Mouse (Mus musculus) testis, postnatal 10 days (tissue): ENCODE results near the gene Vps33b.
"Not testable (repeated sequence)": the region's sequence is repeated elsewhere in the genome, so short reads cannot be mapped to it uniquely, and the experiment has no call there.

Source experiments
- DNase-seq: peaks from one replicate; pipeline ENCODE4 v3.0.0; 2021; ENCODE audit warnings: low spot score

The Vps33b gene

DNA sequence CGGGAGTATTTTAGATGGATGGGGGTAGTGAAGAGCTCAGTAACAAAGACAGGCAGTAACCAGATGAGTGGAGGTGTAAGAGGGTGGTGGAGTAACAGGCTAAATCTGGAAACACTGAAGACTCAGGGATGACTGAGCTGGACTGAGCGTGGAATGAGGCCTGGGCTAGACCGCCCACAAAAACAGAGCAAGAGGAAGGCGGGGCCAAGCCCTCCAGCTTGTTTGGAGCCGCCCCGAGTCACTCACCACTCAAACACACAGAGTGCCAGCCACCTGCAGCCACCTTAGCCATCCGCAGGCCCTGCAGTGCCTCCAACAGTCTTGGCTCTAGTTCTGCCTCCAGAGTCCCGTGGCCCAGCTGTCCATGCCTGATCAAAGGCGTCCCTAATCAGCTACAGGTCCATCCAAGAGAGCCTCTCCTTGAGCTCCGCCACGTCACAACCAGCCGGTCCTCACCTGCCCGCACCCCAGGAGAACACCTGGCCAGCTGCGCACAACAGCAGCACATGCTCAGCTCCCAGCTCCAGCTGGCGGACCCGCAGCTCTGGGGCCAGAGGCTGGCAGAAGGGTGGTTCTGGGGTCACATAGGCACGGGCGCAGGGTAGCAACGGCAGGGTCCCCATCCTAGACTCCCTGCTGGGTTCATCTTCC lies 50.5 kb downstream of the Vps33b start:
- DNase-seq: no peak

DNA sequence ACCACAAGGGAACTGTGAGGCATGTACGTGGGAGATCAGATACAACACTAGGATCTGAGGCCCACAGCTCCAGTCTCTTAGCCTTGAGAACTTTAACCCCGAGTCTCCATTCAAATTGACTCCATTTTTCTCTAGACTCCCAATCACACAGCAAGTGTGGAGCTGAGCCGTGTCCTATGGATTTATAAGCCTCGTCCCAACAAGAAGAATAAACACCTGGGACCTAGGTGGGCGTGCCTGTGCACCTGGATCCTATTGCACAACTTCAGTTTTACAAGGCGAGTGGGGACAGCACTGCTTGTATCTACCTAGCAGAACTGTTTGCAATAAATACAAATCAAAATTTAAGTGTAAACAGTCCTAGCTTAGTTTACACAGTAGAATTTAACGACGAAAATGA lies 53.9 kb downstream of the Vps33b start:
- no peak for DNase-seq

DNA sequence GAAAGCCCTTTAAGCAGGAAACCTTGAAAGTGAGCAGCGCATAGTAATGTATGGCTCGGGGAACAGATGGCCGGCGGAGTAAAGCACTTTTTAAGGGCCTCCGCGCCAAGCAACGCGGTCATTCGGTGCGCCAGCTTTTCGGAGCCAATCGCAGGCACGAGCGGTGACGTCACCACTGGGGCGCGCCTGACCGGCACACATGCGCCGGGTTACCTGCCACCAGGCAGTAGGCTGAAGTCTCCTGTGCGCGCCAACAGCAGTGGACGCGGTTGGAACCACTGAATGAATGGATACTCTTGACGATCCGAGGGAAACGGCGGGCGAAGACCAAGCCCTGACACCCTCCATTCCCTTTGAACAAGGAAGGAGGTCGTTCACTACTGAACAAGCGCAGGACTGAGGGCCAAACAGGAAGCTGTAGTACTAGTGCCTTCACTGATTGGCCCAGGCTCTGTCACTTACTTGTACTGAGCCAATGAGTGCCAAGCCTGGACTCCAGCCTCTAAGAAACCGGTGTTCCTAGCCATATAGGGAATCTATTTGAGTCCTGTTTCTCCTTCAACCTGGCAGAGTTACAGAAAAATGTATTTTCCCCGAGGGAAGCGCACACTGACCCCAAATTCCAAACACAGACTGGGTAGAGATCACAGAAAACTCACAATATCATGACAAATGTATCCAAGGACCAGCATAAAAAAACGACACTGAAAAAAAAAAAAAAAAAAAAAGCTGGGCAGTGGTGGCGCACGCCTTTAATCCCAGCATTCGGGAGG lies 54.8 kb downstream of the Vps33b start, which contains the start of gene Rccd1:
Gene Rccd1 (minus strand): TSS at position 412 of the 773 bp plus-strand sequence.
- DNase-seq: peak; percentile 97

GRCm38 (mm10) chr7:80324816-80325119 lies 55.3 kb downstream of the Vps33b start:
- DNase-seq: not testable (repeated sequence)

GRCm38 (mm10) chr7:80325292-80325868 lies 55.9 kb downstream of the Vps33b start:
- no peak for DNase-seq

- peak; percentile 62 for DNase-seq
Measured at GRCm38 (mm10) chr7:80326076-80326475, 56.6 kb downstream of the Vps33b start.

- no peak for DNase-seq
Measured at GRCm38 (mm10) chr7:80330278-80330677, 60.8 kb downstream of the Vps33b start.

GRCm38 (mm10) chr7:80331433-80331832 lies 62.0 kb downstream of the Vps33b start:
- no peak for DNase-seq

- no peak for DNase-seq
Measured at GRCm38 (mm10) chr7:80334848-80335247, 65.4 kb downstream of the Vps33b start.

GRCm38 (mm10) chr7:80336932-80337331 lies 67.5 kb downstream of the Vps33b start:
- no peak for DNase-seq

DNA sequence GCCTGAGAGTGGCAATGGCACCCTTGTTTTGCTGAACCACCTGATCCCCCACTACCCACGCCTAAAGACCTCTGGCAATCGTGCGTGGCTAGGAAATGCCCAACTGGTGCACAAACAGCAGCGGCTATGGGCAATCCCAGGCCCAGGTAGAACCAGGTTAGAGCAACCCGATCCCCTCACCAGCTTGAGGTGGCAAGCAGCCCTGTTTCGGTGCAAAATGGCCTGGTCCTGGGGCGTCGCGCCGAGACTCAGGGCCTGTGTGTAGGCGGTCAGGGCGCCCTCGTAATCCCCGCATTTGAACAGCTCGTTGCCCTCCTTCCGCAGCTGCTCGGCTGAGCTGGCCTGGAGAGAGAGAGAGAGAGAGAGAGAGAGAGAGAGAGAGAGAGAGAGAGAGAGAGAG lies 69.9 kb downstream of the Vps33b start:
- DNase-seq: peak; percentile 57

DNA sequence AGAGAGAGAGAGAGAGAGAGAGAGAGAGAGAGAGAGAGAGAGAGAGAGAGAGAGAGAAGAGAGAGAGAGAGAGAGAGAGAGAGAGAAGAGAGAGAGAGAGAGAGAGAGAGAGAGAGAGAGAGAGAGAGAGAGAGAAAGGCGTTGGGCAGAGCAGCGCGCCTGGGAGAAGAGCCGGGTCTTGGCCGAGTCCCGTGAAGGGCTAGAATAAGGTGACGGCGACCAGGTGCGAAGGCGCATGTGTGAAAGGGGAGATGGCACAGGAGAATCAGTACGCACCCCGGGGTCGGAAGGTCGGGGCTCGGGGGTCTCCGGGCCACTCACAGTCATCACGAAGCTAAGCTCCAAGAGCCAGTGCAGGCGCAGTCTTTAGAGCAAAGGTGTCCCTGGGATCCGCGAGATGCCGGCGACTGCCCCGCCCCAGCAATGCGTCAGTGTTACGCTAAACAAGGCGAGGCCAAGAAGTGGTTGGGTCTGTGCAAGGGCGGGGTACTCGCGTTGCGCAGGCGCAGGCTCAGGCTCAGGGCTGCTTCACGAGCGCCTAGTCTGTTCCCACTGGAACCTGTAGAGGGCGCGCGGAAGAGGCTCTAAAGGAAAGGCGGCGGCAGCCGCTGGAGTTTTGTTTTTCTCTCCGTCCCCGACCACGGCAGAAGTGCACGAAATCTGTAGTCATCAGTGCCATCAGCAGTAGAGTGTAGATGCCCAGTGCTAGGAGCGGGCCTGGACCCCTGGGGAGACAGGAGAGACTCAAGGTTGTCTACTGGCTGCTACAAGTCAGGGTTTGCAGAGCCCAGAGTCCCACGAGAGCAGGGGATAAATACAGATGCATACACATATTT lies 70.6 kb downstream of the Vps33b start:
- DNase-seq: peak; percentile 98

DNA sequence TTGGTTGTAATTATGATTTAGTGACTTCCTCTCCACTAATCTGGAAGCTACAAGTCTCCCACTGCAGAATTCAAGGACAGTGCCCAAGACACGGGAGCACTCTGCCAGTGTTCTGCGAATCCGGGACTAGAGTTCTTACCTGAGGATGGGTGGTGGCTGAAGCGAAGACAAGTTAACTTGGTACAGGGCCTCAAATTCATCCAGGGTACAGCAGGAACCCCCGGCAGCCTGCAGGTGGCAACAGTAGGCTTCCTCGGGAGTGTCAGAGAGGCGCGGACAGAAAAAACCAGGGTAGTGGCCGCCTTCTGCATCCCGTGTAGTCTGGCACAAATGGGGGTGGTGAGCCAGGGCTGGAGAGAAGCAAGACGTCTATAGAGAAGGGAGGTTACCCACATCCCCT lies 71.3 kb downstream of the Vps33b start, which contains the start of gene Unc45a:
Gene Unc45a (minus strand): TSS at position 213 of the 400 bp plus-strand sequence.
- DNase-seq: peak; percentile 79
